Mouse (Mus musculus): ENCODE results near the gene Enpp6.
A peak's percentile ranks its signal among the peaks of the same experiment; 100 is the strongest.

Enpp6 gene

GRCm38 (mm10) chr8:46986386-46987140 lies at the start of gene Enpp6:
Gene Enpp6 (plus strand): TSS chr8:46986887.
- no peak for DNase-seq (ENCODE audit: low spot score)

DNA sequence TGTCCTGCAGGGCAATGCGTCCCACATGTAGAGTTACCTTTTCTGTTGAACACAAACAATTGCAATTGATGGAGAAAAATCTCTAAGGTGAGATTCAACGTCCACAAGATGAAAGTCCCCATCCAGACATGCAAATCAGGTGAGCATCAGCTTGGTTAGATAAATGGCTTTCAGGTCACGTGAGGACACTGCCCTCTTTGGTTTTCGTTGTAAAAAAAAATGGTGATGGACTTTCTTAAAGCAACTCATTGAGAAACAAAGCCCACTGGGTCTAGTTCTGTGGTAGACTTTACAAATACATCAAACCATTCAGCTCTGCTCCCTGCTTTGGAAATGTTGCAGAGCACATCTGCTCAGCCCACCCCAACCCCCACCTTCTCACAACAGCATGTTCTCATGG lies 48.5 kb upstream of the Enpp6 start:
- DNase-seq (ENCODE audit: low spot score): no peak

DNA sequence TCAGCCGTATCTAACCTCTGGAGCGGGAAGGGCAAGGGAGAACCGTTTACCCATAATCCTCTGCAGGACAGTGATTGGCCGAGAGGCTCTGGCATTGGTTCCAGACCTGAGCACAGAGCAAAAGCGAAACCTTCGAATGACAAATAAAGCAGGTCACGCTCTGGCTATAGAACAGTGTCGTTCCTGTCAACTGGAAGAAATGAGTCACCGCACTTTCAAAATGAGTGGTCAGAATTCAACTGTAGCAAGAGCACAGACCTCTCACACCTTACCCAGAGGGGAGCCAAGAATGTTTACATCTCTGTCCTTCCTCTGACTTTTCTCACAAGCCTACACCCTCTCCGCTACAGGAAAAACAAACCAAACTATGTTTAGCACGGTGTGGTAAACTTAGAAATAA lies 45.4 kb upstream of the Enpp6 start:
- no peak for DNase-seq (ENCODE audit: low spot score)

DNA sequence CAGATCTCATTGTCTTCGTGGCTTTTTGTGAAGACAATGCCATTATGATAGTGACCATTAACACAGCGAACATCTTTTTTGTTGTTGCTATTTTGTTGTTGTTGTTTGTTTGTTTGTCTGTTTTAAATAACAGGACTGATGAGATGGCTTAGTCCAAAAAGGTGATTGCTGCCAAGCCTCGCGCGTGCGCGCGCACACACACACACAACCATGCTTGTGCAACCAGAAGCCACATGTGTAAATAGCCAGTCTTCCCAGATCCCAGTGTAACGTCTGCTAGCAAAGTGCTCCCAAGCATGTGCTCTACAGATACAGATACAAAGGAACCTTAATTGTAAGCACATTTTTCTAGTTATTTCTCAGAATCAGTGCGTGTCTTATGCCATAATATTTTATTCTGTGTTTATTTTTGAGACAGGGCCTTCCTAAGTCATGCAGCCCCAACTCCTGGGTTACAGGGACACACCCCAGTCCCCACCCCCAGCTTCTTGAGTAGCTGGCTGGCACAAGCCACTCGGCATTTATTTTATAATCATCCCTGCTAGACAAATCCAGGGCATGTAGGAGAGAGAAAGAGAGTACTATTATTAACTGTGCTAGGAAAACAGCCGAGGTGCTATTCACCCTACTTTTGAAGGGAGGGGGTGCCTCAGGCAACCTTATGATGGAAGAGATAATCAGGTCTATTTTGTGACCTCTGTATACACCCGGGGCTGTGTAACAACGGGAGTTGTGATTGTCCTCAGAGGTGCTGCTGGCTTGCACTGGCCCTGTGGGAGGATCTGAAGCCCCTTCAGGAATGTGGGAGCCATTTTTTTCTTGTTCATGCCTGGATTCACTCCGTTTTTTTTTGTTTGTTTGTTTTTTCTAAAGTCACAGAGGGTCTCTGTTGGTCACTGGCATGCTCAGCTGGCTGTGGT lies 44.7 kb upstream of the Enpp6 start:
- DNase-seq (ENCODE audit: low spot score): no peak

DNA sequence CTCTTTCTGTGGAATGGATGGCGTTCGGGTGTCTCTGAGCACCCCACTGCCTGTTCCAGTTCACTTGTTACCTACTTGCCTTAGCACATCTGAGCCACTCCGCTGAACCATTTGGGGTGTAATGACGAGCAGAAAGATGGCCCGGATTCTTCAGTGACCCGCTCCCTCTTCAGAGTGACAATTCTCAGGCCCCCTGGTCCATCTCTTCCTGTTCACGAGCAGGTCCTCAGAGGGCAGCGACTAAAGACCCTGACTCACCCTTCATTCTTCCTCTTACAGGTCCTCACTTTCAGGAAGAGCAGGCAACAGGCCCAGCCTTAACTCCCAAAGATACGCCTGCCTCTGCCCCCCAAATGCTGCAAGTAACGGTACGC lies 44.0 kb upstream of the Enpp6 start:
- no peak for DNase-seq (ENCODE audit: low spot score)

DNA sequence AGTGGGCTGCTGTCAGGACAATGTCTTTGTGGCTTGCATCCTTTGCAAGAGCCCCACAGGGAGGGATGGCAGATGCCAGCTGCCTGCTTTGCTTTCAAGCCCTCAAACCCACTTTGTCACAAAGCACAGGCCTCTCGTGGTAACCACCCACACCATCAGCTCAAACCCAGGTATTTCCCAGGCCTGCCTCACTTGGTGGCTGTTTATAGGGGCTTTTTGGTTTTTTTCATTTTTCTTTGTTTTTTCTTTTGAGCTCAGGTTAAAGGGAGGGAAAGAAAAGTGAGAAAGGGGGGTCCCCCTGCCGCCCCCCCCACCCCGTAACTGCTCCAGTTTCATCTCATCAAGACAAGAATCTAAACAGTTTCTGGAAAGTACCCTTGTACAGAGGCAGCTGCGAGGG lies 43.4 kb upstream of the Enpp6 start:
- no peak for DNase-seq (ENCODE audit: low spot score)

DNA sequence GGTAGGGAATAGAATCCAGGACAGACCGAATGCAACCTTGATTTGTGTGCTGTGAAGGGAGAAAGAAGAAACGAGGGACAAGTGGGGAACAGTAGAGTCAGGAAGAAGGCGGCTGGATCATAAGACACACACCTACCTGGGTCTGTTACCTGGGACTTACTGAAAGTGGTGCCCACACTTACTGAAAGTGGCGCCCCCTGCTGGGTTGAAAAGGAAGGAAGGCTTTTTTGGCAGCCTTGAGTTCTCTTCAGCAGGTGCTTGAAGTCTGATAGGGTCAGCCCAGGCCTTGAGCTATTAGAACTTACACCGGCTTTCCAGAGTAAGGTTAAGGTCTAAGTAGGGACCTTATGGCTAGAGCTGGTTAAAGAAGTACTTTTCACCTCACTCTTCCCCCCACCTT lies 40.5 kb upstream of the Enpp6 start:
- no peak for DNase-seq (ENCODE audit: low spot score)

DNA sequence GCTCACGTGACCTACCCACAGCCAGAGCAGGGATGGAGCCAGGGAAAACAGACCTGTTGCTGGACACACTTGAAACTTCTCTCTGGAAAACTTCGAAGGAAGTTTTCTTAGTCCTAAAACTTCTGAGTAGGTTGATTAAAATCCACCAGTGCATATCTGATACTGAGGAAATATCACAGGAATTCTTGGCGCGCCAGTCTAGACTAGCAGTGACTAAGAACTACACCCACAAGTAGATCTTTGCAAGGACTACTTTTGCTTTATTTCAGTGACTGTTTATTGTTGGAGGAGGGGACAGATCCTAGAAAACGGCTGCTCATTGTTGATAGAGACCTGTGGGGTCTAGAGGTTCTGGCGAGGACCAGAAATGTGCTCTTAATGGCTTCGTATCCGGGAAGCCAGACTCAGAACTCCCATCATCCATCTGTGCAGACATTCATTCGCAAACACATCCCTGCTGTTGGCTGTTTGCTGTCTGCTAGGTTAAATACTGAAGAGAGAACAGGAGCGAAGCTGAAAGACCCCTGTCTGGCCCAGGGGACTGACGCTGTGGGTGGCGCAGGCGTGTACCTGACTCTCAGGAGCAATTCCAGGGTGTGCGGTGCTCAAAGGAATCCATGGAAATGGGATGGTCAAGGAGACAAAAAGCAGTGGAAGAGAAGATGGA lies 38.5 kb upstream of the Enpp6 start:
- no peak for DNase-seq (ENCODE audit: low spot score)

- peak; percentile 77 for DNase-seq (ENCODE audit: low spot score)
Measured at GRCm38 (mm10) chr8:46953472-46953871, 33.2 kb upstream of the Enpp6 start.

GRCm38 (mm10) chr8:46962630-46963427 lies 23.9 kb upstream of the Enpp6 start:
- DNase-seq (ENCODE audit: low spot score): no peak

- DNase-seq (ENCODE audit: low spot score): no peak
Measured at GRCm38 (mm10) chr8:46963619-46964145, 23.0 kb upstream of the Enpp6 start.

DNA sequence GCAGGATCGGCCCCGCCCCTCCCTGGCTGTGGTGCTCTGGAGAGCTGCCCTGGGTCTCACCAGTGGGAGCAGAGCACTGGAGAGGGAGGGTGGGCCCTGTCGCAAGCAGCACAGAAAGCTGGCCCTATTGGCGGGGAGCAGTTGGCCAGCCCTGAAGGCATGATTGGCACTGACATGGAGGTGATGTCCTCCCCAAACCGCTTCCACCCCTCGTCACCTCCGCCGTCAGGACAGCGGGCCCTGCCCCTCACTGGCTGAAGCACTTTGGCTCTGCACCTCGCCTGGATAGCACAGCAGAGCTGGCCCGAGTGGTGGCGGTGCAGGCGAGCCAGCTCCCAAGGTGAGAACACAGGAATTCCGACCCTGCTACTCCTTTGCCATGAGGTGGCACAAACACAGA lies 20.9 kb upstream of the Enpp6 start:
- DNase-seq (ENCODE audit: low spot score): no peak

- DNase-seq (ENCODE audit: low spot score): no peak
Measured at GRCm38 (mm10) chr8:46968721-46969120, 18.0 kb upstream of the Enpp6 start.

DNA sequence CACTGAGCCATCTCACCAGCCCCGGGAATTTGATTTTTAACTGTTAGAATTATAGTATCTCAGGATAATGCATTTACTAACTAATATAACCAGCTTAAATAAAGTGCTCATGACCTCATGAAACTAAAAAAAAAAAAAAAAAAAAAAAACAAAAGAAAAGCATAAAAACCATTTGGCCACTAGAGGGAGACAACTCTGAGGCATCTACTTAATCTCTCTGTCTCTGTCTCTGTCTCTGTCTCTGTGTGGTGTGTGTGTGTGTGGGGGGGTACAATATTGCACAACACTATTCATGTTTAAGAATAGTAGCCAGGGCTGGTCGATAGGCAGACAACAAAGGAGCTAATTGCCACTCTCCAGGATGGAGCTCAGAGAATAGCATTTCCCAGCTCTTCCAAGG lies 17.3 kb upstream of the Enpp6 start:
- DNase-seq (ENCODE audit: low spot score): no peak

GRCm38 (mm10) chr8:46977376-46977775 lies 9.3 kb upstream of the Enpp6 start:
- no peak for DNase-seq (ENCODE audit: low spot score)

GRCm38 (mm10) chr8:46982166-46982565 lies 4.5 kb upstream of the Enpp6 start:
- DNase-seq (ENCODE audit: low spot score): no peak

DNA sequence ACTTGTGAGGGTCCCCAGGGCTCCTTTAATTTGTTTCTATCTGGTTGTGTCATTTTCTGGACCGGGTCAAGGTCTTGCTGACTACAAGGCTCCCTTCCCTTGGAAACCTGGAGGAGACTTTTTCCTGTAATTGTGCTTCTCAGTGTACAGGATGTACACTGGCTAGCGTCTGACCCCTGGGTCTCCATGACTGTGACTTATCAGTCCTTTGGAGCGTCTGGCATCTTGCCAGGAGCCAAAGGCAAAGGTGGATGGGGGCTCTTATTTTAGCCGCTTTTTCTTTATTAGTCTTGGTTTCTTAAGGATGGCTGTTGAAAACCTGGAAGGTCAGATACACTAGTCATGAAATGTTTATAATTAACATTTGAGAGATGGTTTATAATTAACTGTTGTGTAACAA lies 3.9 kb upstream of the Enpp6 start:
- no peak for DNase-seq (ENCODE audit: low spot score)

- no peak for DNase-seq (ENCODE audit: low spot score)
Measured at GRCm38 (mm10) chr8:46984647-46985046, 2.0 kb upstream of the Enpp6 start.

- DNase-seq (ENCODE audit: low spot score): no peak
Measured at GRCm38 (mm10) chr8:46988366-46988765, 1.7 kb downstream of the Enpp6 start.

GRCm38 (mm10) chr8:46991081-46991480 lies 4.4 kb downstream of the Enpp6 start:
- no peak for DNase-seq (ENCODE audit: low spot score)

DNA sequence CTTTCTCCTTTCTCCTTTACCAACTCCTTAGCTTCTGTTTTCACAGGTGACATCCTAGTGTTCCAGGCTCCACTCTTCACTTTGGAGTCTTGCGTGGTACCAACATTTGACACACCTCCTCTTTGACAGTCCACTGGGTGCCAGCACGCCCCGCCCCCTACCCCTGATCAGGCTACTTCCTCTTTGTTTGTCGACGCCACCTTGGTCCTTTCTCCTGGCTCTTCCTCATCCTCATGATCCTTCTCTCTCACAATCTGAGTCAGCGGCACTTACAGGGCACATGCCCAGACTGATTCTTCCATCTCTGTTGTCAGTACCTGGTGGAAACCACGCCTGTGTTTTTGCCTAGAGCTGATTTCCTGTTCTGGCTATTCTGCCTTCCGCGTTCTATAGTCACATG lies 5.9 kb downstream of the Enpp6 start:
- DNase-seq (ENCODE audit: low spot score): no peak
